Mouse (Mus musculus) liver, postnatal 0 days (tissue): ENCODE data around the gene Utp20. TPM values are rescaled to one million over a fixed set of nuclear protein-coding genes. Genes with fewer than 3 reads are reported as not detected.

ENCODE experiments used
- ATAC-seq: fragments of 200-750 bp; cut with Nextera tagmentation; 2 replicates; pipeline ENCODE4 v1.8.0; 2017; ENCODE audit warnings: mild to moderate bottlenecking, moderate library complexity
- DNase-seq: peaks from one replicate; pipeline ENCODE4 v3.0.0-alpha.2; 2016
- H3K27ac ChIP-seq: fragments of 300-500 bp; sonication (generic); 2 replicates; pipeline ENCODE4 v1.5.1; 2014; ENCODE audit warnings: antibody characterized with exemption, moderate library complexity, mild to moderate bottlenecking, low read depth
- H3K27me3 ChIP-seq: fragments of 300-500 bp; sonication (generic); 2 replicates; pipeline ENCODE4 v1.6.1; 2014; ENCODE audit warnings: low read length, control low read depth, mixed read lengths; ENCODE audit not compliant: insufficient read depth
- H3K36me3 ChIP-seq: fragments of 300-500 bp; sonication (generic); replicated peaks from 2 replicates; pipeline ENCODE4 v1.6.1; 2014; ENCODE audit warnings: mild to moderate bottlenecking, control low read depth, low read length, moderate library complexity, mixed read lengths; ENCODE audit not compliant: insufficient read depth
- H3K4me1 ChIP-seq: fragments of 300-500 bp; sonication (generic); 2 replicates; pipeline ENCODE4 v1.6.1; 2014; ENCODE audit warnings: antibody characterized with exemption, mild to moderate bottlenecking, control low read depth; ENCODE audit not compliant: insufficient read depth
- H3K4me2 ChIP-seq: fragments of 300-500 bp; sonication (generic); 2 replicates; pipeline ENCODE4 v1.6.1; 2014; ENCODE audit warnings: low read depth, mild to moderate bottlenecking, low read length, moderate library complexity, mixed read lengths
- H3K4me3 ChIP-seq: fragments of 300-500 bp; sonication (generic); 2 replicates; pipeline ENCODE4 v1.5.1; 2014; ENCODE audit warnings: low read depth, low read length
- H3K9ac ChIP-seq: fragments of 300-500 bp; sonication (generic); replicated peaks from 2 replicates; pipeline ENCODE4 v1.6.1; 2014; ENCODE audit warnings: mild to moderate bottlenecking, moderate library complexity
- H3K9me3 ChIP-seq: fragments of 300-500 bp; sonication (generic); 2 replicates; pipeline ENCODE4 v1.6.1; 2016; ENCODE audit warnings: mild to moderate bottlenecking, control low read depth, low read length, mixed read lengths
- CTCF ChIP-seq: sonication (generic); IDR thresholded peaks from 2 replicates; pipeline ENCODE4 v1.5.1; 2016; ENCODE audit warnings: antibody characterized with exemption, low read depth
- EP300 ChIP-seq: IDR thresholded peaks from 2 replicates; pipeline ENCODE4 v1.6.1; 2016; ENCODE audit warnings: antibody characterized with exemption, low read depth, mild to moderate bottlenecking
- WGBS: fragments of 180-500 bp; shearing (Covaris S2); extraction: QIAGEN DNeasy Blood & Tissue Kit; methylation state at CpG from one replicate; pipeline ENCODE4 v1.1.7; 2014; ENCODE audit not compliant: insufficient replicate concordance; 5-methylcytosine and 5-hydroxymethylcytosine counted together
- polyA plus RNA-seq: library from polyadenylated mRNA; unstranded; fragments of >200 nt; fragmentation: Nextera tagmentation; extraction: Ambion mirVana; gene quantifications from 2 replicates; pipeline ENCODE4 v1.2.1, GENCODE M21; 2015

Utp20 gene
- 3.2 and 3.6 TPM in 2 replicates for polyA plus RNA-seq

DNA sequence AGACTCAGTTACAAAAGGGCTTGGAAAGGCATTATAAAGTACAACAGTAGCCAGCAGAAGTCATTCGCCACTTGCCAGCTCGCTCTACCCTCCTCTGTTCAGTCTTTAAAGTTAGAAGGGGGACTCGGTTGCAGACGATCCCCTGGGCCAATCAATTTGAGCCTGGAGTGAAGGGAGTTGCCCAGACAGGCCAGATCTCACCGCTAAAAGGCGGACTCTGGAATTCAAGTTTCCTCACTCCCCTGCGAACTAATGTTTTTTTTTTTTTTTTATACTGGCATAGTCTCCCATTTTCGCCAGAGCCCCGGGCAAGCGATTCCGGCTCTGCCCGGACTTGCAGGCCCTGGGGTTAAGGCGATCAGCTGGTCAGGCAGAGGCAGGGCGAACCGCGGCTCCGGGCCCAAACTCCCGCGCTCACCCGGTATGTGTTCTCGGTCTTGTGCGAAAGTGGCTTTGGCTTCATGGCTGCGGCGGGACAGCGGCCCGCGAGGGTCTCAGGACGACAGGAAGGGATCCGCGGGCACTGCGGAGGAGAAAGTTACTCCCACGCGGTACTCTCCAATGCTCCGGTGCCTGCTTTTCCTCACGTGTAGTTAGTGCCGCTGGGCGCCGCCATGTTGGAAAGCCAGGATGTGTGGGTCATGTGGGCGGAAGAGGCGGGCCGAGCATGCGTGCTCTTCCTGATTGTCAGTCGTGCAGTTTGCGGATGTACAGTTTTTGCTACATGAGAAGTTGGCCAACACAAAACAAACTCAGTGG is at the start of gene Utp20:
Utp20 (minus strand) TSS at position 617 of the 759 bp plus-strand sequence.
- TF ChIP-seq CTCF (no peak), EP300 (no peak)
- peak; percentile 88 for DNase-seq
- WGBS, result under 1% methylated on average over 44 of the region's 44 CpGs
- ATAC-seq, result peak; percentile 99
- Histone ChIP-seq H3K4me3 (peak within 1 kb of the TSS; percentile 82), H3K9ac (peak within 1 kb of the TSS; percentile 69), H3K36me3 (peaks cover 9% of the 10 kb centered on the region; the same call in 1 of the 2 replicates), H3K27me3 (no peaks in the 10 kb centered on the region), H3K4me2 (peak within 1 kb of the TSS; percentile 78), H3K9me3 (no peaks in the 10 kb centered on the region), H3K27ac (peak within 1 kb of the TSS; percentile 49), H3K4me1 (peaks cover 13% of the 10 kb centered on the region)

DNA sequence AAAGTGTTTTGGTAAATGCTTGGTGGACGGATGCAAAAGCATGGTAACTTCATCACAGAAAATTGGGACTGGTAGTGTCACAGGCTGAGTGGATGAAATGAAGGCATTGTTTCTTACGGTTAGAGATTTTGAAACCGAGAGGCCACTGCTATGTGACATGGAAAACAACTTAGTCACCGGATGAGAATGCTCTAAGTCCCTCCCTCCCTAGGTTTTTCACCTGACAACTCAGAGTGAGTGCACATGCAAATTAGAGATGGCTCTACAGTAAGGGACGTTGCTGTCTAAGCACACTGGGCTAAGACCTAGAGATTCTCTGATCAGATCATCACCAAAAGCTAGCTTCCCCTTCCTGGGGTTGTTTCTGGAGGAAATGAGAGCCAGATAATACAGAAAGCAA is 48.3 kb upstream of the Utp20 start:
- WGBS, result 59% methylated on average over 5 of the region's 5 CpGs
- Histone ChIP-seq H3K9me3 (no peaks in the 10 kb centered on the region), H3K27me3 (no peaks in the 10 kb centered on the region), H3K4me3 (no peak overlapping the region), H3K4me1 (no peaks in the 10 kb centered on the region), H3K36me3 (no peaks in the 10 kb centered on the region), H3K4me2 (no peak overlapping the region), H3K27ac (no peak overlapping the region), H3K9ac (no peak overlapping the region)
- TF ChIP-seq EP300, result no peak
- no peak for TF ChIP-seq CTCF
- ATAC-seq (no peak), DNase-seq (no peak)

DNA sequence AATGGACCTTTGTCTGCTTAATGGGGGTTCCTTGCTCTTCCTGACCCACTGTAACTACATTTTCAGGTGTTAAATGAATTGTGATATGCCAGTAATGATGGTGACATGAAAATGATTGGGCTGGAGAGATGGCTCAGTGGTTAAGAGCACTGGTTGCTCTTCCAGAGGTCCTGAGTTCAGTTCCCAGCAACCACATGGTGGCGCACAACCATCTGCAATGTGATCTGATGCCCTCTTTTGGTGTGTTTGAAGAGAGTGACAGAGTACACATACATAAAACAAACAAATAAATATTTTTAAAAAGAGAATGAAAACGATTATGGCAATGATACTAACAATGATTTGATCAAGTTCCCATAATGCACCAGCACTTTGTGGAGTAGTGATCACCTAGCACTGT is 39.4 kb upstream of the Utp20 start:
- Histone ChIP-seq H3K4me3 (no peak overlapping the region), H3K4me1 (no peaks in the 10 kb centered on the region), H3K36me3 (no peaks in the 10 kb centered on the region), H3K4me2 (no peak overlapping the region), H3K9ac (no peak overlapping the region), H3K27ac (no peak overlapping the region), H3K27me3 (no peaks in the 10 kb centered on the region), H3K9me3 (no peaks in the 10 kb centered on the region)
- 43% methylated on average over 2 of the region's 2 CpGs for WGBS
- no peak for TF ChIP-seq CTCF
- no peak for TF ChIP-seq EP300
- ATAC-seq (no peak), DNase-seq (no peak)

DNA sequence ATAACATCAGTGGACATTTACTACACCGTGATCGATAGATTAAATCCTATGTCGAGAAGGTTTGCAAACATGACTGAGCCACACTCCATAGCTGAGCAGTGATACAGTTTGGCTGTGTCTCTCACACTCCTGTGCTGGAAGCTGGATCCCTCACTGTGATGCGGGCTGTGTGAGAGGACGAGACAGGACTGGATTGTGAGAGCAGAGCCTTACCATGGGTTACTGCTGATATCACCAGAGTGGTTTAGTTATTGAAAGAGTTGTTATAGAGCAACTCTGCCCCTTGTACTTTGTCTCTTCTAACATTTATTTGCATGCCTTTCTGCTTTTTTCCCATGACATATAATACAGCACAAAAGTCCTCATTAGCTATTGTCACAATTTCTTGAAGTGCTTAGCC is 35.7 kb upstream of the Utp20 start:
- H3K9ac ChIP-seq, result no peak overlapping the region
- TF ChIP-seq EP300 (no peak), CTCF (no peak)
- H3K27ac ChIP-seq, result no peak overlapping the region
- H3K4me3 ChIP-seq, result no peak overlapping the region
- no peaks in the 10 kb centered on the region for H3K9me3 ChIP-seq
- H3K4me1 ChIP-seq, result no peaks in the 10 kb centered on the region
- WGBS, result 80% methylated on average over 5 of the region's 5 CpGs
- no peak overlapping the region for H3K4me2 ChIP-seq
- ATAC-seq, result no peak
- no peaks in the 10 kb centered on the region for H3K36me3 ChIP-seq
- no peaks in the 10 kb centered on the region for H3K27me3 ChIP-seq
- DNase-seq, result no peak

DNA sequence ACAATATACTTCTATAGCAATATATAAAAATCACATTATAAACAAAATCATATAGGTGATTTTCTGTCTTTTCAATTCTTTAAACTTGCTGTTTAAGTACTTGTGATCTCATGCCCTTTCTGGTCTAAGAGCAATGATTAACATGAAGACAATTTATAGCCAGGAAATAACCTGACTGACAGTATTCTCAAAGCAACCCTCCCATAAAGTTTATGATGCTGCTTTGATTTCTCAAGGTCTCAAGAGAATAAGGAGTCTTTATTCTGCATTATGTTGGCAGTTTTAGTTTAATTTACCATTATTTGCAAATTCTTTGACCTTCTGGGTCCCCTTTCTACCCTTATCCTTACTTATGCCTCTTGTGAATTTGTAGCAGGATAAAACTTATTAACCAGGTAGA is 34.8 kb upstream of the Utp20 start:
- H3K4me2 ChIP-seq, result no peak overlapping the region
- ATAC-seq, result no peak
- DNase-seq, result no peak
- no peak overlapping the region for H3K27ac ChIP-seq
- no peak for TF ChIP-seq EP300
- TF ChIP-seq CTCF, result no peak
- no peaks in the 10 kb centered on the region for H3K4me1 ChIP-seq
- no peak overlapping the region for H3K4me3 ChIP-seq
- H3K9me3 ChIP-seq, result no peaks in the 10 kb centered on the region
- no peaks in the 10 kb centered on the region for H3K36me3 ChIP-seq
- H3K27me3 ChIP-seq, result no peaks in the 10 kb centered on the region
- H3K9ac ChIP-seq, result no peak overlapping the region

DNA sequence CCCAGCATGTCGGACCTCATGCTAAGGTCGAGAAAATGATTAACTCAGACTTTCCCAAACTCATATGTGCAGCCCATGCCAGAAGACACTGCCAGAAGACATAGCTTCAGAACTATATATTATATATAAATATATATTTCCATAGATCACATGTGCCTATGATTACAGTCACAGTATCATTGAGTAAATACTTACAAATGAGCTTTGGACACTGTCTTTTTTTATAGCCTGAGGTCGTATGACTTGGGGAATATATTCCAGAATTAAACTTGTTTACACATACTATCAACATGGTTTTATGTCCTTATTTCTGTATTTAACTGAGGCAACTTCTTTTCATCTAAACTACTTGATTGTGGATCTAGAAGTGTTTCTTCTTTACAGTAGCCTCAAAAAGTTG is 34.3 kb upstream of the Utp20 start:
- DNase-seq (no peak), ATAC-seq (no peak)
- no peaks in the 10 kb centered on the region for H3K36me3 ChIP-seq
- H3K9ac ChIP-seq, result no peak overlapping the region
- no peak overlapping the region for H3K27ac ChIP-seq
- TF ChIP-seq CTCF, result no peak
- TF ChIP-seq EP300, result no peak
- WGBS, result 60% methylated on average over 3 of the region's 3 CpGs
- H3K27me3 ChIP-seq, result no peaks in the 10 kb centered on the region
- H3K4me2 ChIP-seq, result no peak overlapping the region
- H3K4me1 ChIP-seq, result no peaks in the 10 kb centered on the region
- H3K9me3 ChIP-seq, result no peaks in the 10 kb centered on the region
- no peak overlapping the region for H3K4me3 ChIP-seq

DNA sequence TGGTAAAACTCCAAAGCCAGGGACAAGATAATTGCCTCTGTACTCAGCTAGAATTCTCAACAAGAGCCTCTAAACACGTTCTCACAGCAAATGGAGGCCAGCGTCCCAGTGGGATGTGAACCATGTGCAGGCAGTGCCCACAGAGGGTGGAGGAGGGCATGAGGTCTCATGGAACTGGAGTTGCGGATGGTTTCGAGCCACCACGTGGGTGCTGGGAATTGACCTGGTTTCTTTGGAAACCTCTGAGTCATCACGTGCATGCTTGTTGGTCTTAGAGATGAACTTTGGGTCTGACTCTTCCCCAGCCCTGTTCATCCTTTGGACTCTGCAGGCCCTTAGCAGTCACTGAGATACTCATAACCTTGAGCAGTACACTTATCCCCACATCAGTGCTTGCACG is 26.7 kb upstream of the Utp20 start:
- no peak overlapping the region for H3K4me3 ChIP-seq
- ATAC-seq, result no peak
- H3K4me2 ChIP-seq, result no peak overlapping the region
- H3K9me3 ChIP-seq, result no peaks in the 10 kb centered on the region
- no peaks in the 10 kb centered on the region for H3K36me3 ChIP-seq
- TF ChIP-seq CTCF (no peak), EP300 (no peak)
- no peak overlapping the region for H3K9ac ChIP-seq
- DNase-seq, result no peak
- H3K4me1 ChIP-seq, result no peaks in the 10 kb centered on the region
- H3K27ac ChIP-seq, result no peak overlapping the region
- no peaks in the 10 kb centered on the region for H3K27me3 ChIP-seq
- WGBS, result 84% methylated on average over 7 of the region's 7 CpGs
